Mouse (Mus musculus) heart, postnatal 10 days (tissue): ENCODE measurements around the gene Ift81. TPM values are rescaled to one million over a fixed set of nuclear protein-coding genes. Genes with fewer than 3 reads are reported as not detected.
"Not testable (repeated sequence)": the region's sequence is repeated elsewhere in the genome, so short reads cannot be mapped to it uniquely, and the experiment has no call there.

Experiments
- DNase-seq, 2 experiments: peaks; one replicate each; pipeline ENCODE4 v3.0.0; 2021
- intact Hi-C: fragments of 180-260 bp; cut with DNase I; formaldehyde crosslinking; loops from one replicate; pipeline ENCODE4 v1.15.1; 2025
- total RNA-seq, 2 experiments: library from RNA; stranded (reverse); gene quantifications; 2 replicates each; pipeline ENCODE4 v1.2.3; 2021

Ift81 gene
- total RNA-seq, result 10 to 100 TPM; 51.7 to 53.1 TPM

DNA sequence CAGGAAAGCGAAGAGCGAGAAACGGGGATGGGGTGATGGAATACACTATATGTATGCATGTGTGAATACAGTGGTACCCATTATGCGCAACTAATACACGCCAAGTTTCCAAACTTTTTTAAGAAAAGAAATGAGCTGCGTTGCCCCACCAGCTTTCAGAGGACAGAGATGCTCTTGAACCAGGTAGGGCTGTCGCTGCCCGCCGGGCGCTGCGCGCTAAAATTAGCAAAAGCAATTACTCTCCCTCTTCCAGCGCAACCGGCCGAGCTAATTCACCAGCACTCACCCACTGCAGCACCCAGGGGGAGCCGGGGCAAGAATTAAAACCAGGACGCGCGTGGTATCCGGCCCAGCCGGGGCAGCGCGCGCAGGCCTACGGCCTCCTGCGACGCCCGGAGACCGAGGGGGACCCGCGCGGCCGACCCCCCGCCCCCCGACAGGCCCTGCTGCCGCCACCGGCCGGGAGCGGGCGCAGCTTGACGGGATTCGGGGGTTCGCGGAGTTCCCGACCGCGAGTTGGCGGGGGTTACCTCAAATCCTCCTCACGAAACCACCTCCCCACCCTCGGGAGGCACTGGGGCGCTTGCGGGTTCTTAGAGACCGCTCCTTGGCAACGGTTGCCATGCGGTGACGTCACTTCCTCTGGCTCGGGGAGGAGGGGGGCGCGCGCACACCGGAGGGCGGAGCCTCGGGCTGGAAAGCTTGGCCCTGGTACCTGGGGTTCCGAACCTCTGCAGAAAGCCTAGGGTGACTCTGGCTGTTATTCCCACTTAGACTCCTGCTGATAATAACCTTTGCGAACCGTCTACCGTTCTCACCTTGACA lies at the start of gene Ift81:
Gene Ift81, minus strand, starts transcription at position 611 of the 825 bp plus-strand sequence.
- peak; percentile 96 to 97 for DNase-seq

GRCm38 (mm10) chr5:122662501-122662900 lies 48.2 kb upstream of the Ift81 start:
- intact Hi-C loops, result no loop called here
- no peak for DNase-seq

More for the DNA sequence above, at the start of gene Ift81:
- intact Hi-C loops, result loop anchor here (2.0 kb wide), 1 partner anchor 53 kb away; no protein-coding TSS in a partner anchor

GRCm38 (mm10) chr5:122656808-122657207 lies 42.5 kb upstream of the Ift81 start:
- intact Hi-C loops, result no loop called here
- no peak for DNase-seq

- intact Hi-C loops, result no loop called here
- peak in 1 of 2 experiments; percentile 25 for DNase-seq
Measured at GRCm38 (mm10) chr5:122654268-122654573, 39.9 kb upstream of the Ift81 start.

- no peak for DNase-seq
- intact Hi-C loops, result no loop called here
Measured at GRCm38 (mm10) chr5:122653446-122654267, 39.3 kb upstream of the Ift81 start.

- DNase-seq, result peak in 1 of 2 experiments; percentile 27
- intact Hi-C loops, result no loop called here
Measured at GRCm38 (mm10) chr5:122653112-122653445, 38.8 kb upstream of the Ift81 start.

DNA sequence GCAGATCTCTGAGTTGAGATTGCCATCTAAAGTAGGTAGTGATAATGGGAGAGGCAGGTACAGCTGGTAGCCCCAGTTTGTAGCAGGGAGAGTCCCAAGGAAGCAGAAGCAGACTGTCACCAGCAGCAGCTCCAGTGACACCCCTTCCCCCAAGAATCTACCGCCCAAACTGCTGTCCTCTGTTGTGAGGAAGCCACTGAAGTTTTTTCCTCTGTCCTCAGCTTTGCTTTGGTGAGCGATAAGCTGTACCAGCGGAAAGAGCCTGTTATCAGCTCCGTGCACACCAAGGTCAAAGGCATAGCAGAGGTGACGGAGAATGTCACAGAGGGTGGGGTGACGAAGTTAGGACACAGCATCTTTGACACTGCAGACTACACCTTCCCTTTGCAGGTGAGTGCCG lies 38.2 kb upstream of the Ift81 start:
- DNase-seq, result peak; percentile 27 to 46
- intact Hi-C loops, result no loop called here

DNA sequence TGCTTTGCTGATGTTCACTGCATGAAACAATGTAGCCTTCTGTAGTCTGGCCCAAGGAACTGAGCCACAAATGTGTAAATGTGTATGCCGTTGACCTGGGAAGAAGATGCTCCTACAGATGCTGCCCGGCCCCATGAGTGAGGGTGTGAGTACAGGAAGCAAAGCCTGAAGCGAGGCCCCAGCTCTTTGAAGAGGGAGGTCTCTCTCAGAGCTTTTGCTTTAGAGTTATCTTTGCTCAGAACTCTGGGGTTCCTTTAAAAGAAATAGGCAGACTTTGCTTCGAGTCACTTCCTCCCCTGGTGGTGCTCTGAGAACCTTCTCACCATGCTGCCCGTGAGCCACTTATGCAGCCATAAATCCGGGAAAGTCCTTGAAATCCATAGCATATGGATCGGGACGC lies 35.8 kb upstream of the Ift81 start:
- intact Hi-C loops, result no loop called here
- DNase-seq, result no peak

DNA sequence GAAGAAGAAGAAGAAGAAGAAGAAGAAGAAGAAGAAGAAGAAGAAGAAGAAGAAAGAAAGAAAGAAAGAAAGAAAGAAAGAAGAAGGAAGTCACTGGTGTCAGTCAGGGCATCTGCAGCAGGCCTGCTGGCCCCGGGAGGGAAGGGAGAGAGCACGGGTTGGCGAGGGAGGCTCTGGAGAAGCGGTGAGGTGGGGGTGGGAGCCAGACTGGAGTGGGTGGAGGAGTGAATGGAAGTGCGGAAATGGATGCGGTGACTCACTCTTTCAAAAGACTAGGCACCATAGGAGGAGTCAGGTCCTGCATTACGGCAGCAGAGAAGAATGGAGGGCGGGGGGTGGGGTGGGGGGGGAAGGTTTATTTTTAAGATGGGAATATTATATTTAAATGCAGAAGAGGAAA lies 34.9 kb upstream of the Ift81 start:
- intact Hi-C loops, result loop anchor here (10.0 kb wide), 1 partner anchor 384 kb away; the partner anchor contains the start of gene Tctn1
- no peak for DNase-seq

- intact Hi-C loops, result loop anchor here (10.0 kb wide), 1 partner anchor 383 kb away; the partner anchor contains the start of gene Tctn1
- not testable (repeated sequence) for DNase-seq
Measured at GRCm38 (mm10) chr5:122647952-122648374, 33.6 kb upstream of the Ift81 start.

GRCm38 (mm10) chr5:122647256-122647924 lies 33.1 kb upstream of the Ift81 start:
- intact Hi-C loops, result loop anchor here (10.0 kb wide), 1 partner anchor 383 kb away; the partner anchor contains the start of gene Tctn1

DNA sequence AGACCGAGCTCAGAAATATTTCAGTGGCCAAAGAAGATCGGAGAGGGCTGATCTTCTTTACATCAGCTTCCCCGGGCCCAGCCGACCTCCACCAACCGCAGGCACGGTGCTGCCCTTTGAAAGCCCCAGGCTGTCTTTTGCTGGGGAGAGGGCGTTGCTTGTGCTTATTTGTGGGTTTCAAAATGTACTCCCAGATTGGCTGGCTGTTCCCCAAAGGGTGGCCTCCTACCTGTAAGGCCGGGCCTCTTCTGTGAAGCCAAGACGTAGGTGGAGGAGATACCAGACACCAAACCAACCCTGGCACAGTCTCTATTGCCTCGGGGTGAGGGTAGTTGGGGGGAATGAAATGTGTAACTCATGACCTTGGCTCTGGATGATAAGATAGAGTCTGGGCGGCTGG lies 31.7 kb upstream of the Ift81 start:
- DNase-seq, result no peak
- intact Hi-C loops, result loop anchor here (10.0 kb wide), 1 partner anchor 381 kb away; the partner anchor contains the start of gene Tctn1

More at GRCm38 (mm10) chr5:122647256-122647924, 33.1 kb upstream of the Ift81 start:
- peak in 1 of 2 experiments; percentile 21 for DNase-seq

DNA sequence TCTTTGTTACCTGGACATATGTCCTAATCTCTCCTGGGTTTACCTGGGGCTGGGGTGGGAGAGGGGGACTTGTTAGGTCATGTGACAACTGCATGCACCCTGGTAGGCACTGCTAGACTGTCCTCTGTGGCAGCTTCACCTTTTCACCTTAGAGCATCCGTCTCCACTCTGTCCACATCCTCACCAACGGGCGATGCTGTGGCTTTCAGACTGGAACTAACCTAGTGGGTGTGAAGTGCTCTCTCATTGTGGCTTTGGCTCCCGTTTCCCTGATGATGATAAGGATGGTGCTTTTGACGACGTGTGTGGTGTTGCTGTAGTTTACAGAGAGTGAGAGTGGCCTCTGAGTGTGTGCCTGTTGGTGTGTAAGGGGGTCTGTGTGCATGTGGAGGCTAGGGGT lies 31.0 kb upstream of the Ift81 start:
- no peak for DNase-seq
- intact Hi-C loops, result loop anchor here (10.0 kb wide), 1 partner anchor 380 kb away; the partner anchor contains the start of gene Tctn1

DNA sequence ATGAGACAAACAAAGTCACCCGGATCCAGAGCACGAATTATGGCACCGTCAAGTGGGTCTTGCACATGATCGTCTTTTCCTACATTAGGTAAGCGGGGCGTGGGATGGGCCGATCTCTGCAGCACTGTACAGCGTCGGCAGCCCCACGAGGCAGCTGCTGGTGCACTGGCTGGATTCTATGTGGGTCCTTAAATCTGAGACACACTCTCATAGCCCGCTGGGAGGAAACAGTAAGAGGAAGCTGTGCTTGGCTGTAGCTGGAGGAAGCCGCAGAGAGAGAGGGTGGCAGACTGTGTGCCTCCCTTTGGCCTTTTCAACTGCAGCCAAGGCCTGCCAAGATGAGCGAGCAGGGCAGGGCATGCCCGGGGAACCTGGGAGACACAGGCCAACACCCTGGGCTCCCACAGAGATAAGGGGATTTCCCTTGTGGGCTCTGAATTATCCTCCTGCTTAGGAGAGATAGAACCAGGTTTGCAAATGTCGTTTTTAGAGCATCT lies 29.8 kb upstream of the Ift81 start:
- intact Hi-C loops, result loop anchor here (10.0 kb wide), 1 partner anchor 379 kb away; the partner anchor contains the start of gene Tctn1
- peak; percentile 36 to 40 for DNase-seq

DNA sequence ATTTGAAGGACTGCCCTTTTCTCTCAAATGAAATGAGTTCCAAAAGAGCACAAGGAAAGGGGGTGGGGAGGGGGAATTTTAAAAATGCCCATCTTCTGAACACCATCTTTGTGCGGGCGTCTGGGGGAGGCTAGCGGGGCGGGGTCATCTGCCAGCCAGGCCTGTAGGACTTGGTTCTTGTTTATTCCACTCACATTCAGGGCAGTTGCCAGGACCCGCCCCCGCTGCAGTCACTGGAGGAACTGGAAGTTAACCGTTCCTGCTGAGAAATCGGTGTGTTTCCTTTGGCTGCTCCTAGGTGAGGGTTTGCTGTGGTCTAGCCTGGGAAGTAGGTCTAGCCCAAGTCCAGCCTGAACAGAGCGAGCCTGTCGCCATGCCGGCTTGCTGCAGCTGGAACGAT lies 29.4 kb upstream of the Ift81 start, which contains the start of gene P2rx7:
Gene P2rx7, plus strand, starts transcription at position 211 of the 400 bp plus-strand sequence.
- DNase-seq, result peak; percentile 59 to 68
- intact Hi-C loops, result loop anchor here (10.0 kb wide), 1 partner anchor 379 kb away; the partner anchor contains the start of gene Tctn1

- DNase-seq, result no peak
- intact Hi-C loops, result loop anchor here (10.0 kb wide), 1 partner anchor 375 kb away; the partner anchor contains the start of gene Tctn1
Measured at GRCm38 (mm10) chr5:122639986-122640385, 25.7 kb upstream of the Ift81 start.

- no peak for DNase-seq
- intact Hi-C loops, result no loop called here
Measured at GRCm38 (mm10) chr5:122639517-122639916, 25.2 kb upstream of the Ift81 start.

DNA sequence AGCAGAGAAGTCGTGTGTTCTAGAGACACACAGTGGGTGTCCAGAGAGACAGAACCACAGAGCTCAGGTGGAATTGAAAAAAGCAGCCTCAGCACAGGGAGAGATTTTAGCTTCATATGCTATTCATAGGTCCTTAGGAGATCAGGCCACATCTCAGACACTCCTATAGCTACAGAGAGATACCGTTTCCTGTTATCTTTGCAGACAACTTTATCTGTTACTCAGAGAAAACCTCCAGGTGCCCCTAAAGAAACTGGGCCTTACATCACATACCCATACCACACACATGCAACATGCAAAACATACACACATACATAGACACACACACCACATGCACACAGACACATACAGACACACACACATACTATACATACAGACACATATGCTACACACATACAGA lies 24.0 kb upstream of the Ift81 start:
- intact Hi-C loops, result no loop called here
- no peak for DNase-seq

DNA sequence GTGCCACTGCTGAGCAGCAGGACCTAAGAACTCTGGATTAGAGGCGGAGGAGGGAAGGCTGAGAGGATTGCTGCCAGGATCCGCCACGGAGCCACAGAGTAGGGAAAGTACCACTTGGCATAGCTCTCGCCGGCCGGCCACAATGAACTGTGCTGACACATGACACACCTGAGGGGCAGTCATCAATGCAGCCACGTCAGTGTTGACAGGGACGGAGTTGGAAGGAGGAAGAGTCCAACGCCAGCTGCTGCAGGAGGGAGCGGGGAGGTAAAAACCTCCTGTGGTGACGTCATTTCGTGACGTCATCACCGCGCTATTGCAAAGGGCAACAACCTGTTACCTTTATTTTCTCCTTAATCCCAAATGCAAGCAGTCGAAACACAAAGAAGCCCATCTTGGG lies 22.6 kb upstream of the Ift81 start:
- intact Hi-C loops, result no loop called here
- DNase-seq, result peak; percentile 48 to 53

DNA sequence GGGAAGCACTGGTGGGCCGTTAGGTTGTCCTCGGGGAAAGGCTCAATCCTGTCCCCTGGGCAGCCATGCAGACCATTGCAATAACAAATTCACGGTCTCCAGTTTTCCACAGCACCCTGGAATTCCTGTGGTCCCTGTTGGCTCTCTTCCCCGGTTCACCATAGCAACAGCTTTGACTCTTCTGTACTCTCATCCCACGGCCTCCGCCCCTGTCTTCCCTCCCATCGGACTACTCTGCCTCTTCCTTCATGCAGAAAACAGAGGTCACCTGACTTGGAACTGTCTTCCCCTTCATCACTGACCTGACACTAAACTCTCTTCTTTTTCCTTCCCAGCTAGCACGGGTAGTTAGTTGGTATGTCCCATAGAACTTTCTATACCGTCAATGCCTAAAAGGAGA lies 22.0 kb upstream of the Ift81 start:
- DNase-seq, result no peak
- intact Hi-C loops, result no loop called here
